Mouse (Mus musculus): ENCODE measurements around the gene Rab19. TPM values are rescaled to one million over a fixed set of nuclear protein-coding genes. Genes with fewer than 3 reads are reported as not detected.
"Not testable (repeated sequence)": the region's sequence is repeated elsewhere in the genome, so short reads cannot be mapped to it uniquely, and the experiment has no call there.

Gene Rab19
- polyA plus RNA-seq, 1 experiment from 2014 or later: 0.54 TPM

DNA sequence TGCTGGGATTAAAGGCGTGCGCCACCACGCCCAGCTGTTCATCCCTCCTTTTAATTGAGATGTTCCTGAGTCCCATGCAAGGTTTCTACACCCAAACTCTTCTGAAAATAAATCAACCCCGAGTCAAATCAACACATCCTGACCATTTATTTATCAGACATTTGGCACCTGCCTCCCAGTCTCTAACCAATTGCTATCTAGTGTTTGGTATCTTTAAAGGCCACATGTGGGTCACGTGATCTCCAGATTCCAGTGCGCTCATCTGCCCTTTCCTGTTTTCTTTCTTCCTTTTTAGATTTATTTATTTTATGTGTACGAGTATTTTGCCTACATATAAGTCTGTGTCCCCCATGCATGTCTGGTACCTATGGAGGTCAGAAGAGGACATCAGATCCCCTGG lies 42.7 kb downstream of the Rab19 start:
- Histone ChIP-seq H3K4me3 (no peak overlapping the region), H3K36me3 (no peaks in the 10 kb centered on the region), H3K27me3 (ENCODE audit: insufficient read depth, poor library complexity, severe bottlenecking) (peaks cover 19% of the 10 kb centered on the region), H3K9me3 (no peaks in the 10 kb centered on the region), H3K27ac (no peak overlapping the region), H3K4me1 (peaks cover 6% of the 10 kb centered on the region; the same call in 1 of the 2 replicates)
- WGBS: 77% methylated on average over 7 of the region's 7 CpGs
- no peak for DNase-seq (ENCODE audit: low spot score)

DNA sequence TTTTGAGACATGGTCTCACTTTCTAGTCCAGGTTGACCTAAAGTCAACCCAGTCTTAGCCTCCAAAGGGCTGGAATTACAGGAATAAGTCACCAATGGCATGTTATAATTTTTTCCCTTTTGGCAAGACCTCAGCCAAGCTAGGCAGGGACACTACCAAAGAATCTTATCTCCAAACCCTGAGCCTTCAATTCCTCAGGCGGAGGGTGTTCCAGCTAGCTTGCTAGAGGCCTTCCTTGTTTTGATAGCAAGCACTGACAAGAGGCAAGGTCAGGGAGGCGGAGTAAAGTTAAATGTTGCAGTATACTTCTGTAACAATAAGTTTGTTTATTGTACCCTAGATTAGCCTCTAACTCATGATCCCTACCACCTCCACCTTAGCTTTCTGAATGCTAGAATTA lies 44.2 kb downstream of the Rab19 start:
- 61% methylated on average over 2 of the region's 2 CpGs for WGBS
- Histone ChIP-seq H3K27ac (no peak overlapping the region), H3K36me3 (no peaks in the 10 kb centered on the region), H3K4me3 (no peak overlapping the region), H3K4me1 (peaks cover 3% of the 10 kb centered on the region; the same call in 1 of the 2 replicates), H3K9me3 (no peaks in the 10 kb centered on the region), H3K27me3 (ENCODE audit: insufficient read depth, poor library complexity, severe bottlenecking) (peaks cover 17% of the 10 kb centered on the region; the same call in 1 of the 2 replicates)
- DNase-seq (ENCODE audit: low spot score): no peak

DNA sequence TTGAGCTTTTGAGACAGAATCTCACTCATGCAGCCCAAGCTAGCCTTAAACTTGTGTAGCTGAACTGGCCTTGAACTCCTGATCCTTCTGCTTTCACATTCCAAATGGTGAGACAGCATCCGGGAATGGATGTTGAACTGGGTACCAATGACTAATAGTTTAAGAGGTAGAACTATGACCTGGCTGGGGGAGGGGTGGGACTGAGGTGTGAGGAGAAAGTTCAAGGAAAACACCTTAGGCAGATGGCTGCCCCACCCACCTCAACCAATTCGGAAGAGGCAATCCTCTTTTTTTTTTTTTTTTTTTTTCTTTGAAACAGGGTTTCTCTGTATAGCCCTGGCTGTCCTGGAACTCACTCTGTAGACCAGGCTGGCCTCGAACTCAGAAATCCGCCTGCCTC lies 45.8 kb downstream of the Rab19 start:
- H3K36me3 ChIP-seq: no peaks in the 10 kb centered on the region
- H3K4me3 ChIP-seq: no peak overlapping the region
- WGBS: 81% methylated on average over 4 of the region's 4 CpGs
- DNase-seq (ENCODE audit: low spot score): no peak
- H3K27ac ChIP-seq: no peak overlapping the region
- peaks cover 12% of the 10 kb centered on the region; the same call in 1 of the 2 replicates for H3K27me3 ChIP-seq (ENCODE audit: insufficient read depth, poor library complexity, severe bottlenecking)
- no peaks in the 10 kb centered on the region for H3K9me3 ChIP-seq
- no peaks in the 10 kb centered on the region for H3K4me1 ChIP-seq

DNA sequence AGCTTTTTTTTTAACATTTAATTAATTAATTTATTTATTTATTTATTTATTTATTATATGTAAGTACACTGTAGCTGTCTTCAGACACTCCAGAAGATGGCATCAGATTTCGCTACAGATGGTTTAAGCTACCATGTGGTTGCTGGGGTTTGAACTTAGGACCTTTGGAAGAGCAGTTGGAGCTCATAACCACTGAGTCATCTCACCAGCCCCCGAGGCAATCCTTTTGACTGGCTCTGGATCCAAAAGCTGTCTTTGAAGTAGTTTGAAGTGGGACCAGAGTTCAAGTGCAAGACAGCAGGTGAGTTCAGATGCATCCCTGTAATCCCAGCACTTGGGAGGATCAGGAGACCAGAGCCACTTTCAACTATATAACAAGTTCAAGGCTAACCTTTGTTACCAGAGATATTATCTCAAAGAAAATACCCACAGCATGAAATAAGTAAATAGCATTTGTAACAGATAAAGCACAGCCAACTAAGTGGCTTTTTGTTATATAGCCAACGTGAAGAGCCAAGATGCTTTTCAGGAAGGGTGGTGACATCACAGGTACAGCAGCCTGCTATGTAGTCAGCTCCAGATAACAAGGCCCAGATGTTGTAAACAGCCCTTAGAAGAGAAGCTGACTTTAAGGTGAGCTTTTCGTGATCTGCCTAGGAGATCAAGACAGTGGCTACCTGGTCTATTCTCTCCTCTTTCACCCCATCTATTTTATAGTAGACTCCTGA lies 46.5 kb downstream of the Rab19 start:
- no peaks in the 10 kb centered on the region for H3K9me3 ChIP-seq
- 68% methylated on average over 4 of the region's 4 CpGs for WGBS

DNA sequence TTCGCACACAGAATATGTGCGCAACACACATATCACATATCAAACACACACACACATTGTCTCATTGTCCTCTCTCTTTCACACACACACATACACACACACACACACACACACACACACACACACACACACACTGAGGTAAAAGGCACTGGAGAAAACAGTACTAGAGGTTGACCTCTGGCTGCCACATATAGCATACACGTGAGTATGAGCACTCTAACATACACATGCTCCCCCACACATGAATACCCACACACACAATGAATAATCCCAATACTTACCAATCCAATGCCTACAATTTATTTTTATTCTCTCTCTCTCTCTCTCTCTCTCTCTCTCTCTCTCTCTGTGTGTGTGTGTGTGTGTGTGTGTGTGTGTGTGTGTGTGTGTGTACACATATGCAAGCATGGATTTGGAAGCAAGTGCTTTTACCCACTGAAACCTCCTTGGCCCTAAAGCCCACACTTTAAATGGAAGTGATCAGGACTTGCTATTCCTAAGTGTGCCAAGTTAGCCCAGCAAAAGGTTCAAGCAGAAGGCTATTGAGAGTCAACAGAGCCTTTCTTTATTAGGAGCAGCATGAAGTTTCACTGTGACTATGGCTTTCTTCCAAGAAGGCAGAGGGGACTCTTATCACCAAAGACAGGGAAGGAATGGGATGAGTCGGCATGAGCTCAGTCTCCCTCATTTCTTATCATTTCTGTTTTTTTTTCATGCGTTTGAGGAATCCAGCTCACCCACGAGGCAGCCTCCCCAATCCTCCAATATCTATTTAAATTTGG lies 48.2 kb downstream of the Rab19 start:
- no peaks in the 10 kb centered on the region for H3K36me3 ChIP-seq
- WGBS: 56% methylated on average over 6 of the region's 6 CpGs
- no peak overlapping the region for H3K4me3 ChIP-seq
- 0 out of 2 replicates have a peak overlapping the region, but pooled peaks have one; percentile 22 for H3K27ac ChIP-seq
- H3K27me3 ChIP-seq (ENCODE audit: insufficient read depth, poor library complexity, severe bottlenecking): no peaks in the 10 kb centered on the region
- H3K9me3 ChIP-seq: no peaks in the 10 kb centered on the region
- DNase-seq (ENCODE audit: low spot score): no peak
- no peaks in the 10 kb centered on the region for H3K4me1 ChIP-seq

More for the DNA sequence above, 46.5 kb downstream of the Rab19 start:
- no peak overlapping the region for H3K4me3 ChIP-seq
- no peak overlapping the region for H3K27ac ChIP-seq
- H3K36me3 ChIP-seq: no peaks in the 10 kb centered on the region
- DNase-seq (ENCODE audit: low spot score): no peak
- H3K27me3 ChIP-seq (ENCODE audit: insufficient read depth, poor library complexity, severe bottlenecking): 0 out of 2 replicates have a peak, but pooled peaks cover 8% of the 10 kb centered on the region
- H3K4me1 ChIP-seq: no peaks in the 10 kb centered on the region

DNA sequence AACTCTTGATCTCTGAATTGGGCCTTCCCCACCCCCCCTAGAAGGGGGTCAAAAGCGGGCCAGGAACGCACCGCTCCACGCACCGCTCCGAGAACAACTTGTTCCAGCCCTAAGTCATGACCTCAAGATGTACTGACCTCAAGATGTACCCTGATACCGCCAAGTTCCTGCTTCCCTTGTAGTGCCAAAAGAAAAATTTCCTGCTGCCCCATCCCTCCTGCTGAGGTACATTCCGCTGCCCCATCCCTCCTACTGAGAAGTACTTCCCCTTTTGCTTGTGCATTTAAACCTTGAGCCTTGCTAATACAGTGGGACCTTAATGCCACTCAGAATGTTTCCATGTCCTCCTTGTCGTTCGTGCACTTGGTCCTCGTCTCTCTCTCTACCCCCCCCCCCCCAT lies 49.7 kb downstream of the Rab19 start:
- WGBS: 71% methylated on average over 11 of the region's 11 CpGs
- no peaks in the 10 kb centered on the region for H3K4me1 ChIP-seq
- H3K9me3 ChIP-seq: no peaks in the 10 kb centered on the region
- no peak overlapping the region for H3K27ac ChIP-seq
- H3K27me3 ChIP-seq (ENCODE audit: insufficient read depth, poor library complexity, severe bottlenecking): no peaks in the 10 kb centered on the region
- no peak for DNase-seq (ENCODE audit: low spot score)
- H3K4me3 ChIP-seq: no peak overlapping the region
- no peaks in the 10 kb centered on the region for H3K36me3 ChIP-seq

DNA sequence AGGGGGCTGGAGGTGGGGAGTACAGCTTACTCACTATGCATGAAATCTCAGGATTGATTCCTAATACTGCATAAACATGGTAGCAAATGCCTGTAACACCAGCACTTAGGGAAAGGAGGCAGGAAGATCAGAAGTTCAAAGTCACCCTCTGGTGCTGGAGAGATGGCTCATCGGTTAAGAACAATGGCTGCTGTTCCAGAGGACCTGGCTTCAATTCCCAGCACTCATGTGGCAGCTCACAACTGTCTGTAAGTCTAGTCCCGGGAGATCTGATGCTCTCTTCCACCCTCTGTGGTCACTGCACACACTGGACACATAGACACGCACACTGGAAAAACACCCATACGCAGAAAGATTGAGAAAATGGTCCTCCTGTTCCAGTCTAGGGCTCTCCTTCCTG lies 52.2 kb downstream of the Rab19 start:
- Histone ChIP-seq H3K36me3 (no peaks in the 10 kb centered on the region), H3K9me3 (no peaks in the 10 kb centered on the region), H3K4me1 (no peaks in the 10 kb centered on the region), H3K27me3 (ENCODE audit: insufficient read depth, poor library complexity, severe bottlenecking) (no peaks in the 10 kb centered on the region), H3K27ac (no peak overlapping the region), H3K4me3 (no peak overlapping the region)
- no peak for DNase-seq (ENCODE audit: low spot score)
- WGBS: 91% methylated on average over 4 of the region's 4 CpGs

DNA sequence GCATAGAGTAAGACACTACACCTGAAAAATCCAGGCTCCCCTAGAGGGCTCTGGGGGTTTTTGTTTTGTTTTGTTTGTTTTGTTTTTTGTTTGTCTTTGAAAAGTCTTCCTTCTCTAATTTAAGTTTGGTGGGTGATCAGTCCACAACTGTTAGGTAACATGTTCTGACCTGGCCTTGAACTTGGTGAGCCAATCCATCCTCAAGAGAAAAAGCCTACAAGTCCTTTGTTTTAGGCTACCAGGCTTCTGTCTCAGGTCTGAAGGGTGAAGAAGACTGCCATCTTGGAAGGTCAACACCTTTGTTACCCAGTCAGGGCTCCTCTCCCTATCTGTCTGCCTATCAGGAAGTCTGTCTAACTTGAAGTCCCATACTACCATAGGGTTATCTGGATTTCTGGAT lies 52.7 kb downstream of the Rab19 start:
- H3K27me3 ChIP-seq (ENCODE audit: insufficient read depth, poor library complexity, severe bottlenecking): no peaks in the 10 kb centered on the region
- H3K27ac ChIP-seq: no peak overlapping the region
- no peaks in the 10 kb centered on the region for H3K36me3 ChIP-seq
- no peak overlapping the region for H3K4me3 ChIP-seq
- no peaks in the 10 kb centered on the region for H3K4me1 ChIP-seq
- DNase-seq (ENCODE audit: low spot score): no peak
- no peaks in the 10 kb centered on the region for H3K9me3 ChIP-seq

DNA sequence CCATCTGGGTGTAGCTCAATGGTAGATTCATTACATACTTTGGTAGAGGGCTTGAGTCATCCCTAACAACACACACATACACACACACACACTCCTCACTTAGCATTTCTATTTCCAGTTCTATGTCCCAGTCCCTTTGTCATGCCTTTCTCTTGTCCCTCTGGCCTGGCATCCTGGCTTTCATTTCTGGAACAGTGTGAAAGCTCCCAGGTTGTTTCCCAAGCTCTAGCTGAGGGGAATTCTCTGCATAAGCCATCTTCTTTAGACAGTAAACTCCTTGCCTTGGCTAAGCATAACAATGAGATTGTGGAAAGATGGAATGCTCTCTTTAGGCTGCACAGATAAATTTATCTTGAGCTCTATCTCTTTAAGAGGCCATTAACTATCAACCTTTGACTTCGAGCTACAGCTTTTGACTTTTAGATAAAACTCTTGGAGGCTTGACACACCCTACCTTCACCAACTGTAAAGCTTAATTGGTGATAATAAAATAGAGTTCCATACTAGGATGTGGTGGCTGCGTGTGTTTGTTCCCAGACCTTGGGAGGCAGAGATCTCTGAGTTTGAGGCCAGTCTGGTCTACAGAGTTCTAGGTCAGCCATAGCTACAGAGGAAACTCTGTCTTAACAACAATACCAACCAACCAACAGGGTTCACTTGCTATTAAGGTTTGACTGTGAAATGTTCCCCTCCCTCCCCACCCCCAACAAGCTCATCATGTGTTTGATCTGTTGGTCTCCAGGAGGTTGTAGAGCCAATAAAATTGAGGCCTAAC lies 53.3 kb downstream of the Rab19 start:
- 62% methylated on average over 2 of the region's 2 CpGs for WGBS
- Histone ChIP-seq H3K4me1 (no peaks in the 10 kb centered on the region), H3K9me3 (no peaks in the 10 kb centered on the region), H3K27ac (no peak overlapping the region), H3K27me3 (ENCODE audit: insufficient read depth, poor library complexity, severe bottlenecking) (no peaks in the 10 kb centered on the region), H3K4me3 (no peak overlapping the region), H3K36me3 (no peaks in the 10 kb centered on the region)
- DNase-seq (ENCODE audit: low spot score): no peak

DNA sequence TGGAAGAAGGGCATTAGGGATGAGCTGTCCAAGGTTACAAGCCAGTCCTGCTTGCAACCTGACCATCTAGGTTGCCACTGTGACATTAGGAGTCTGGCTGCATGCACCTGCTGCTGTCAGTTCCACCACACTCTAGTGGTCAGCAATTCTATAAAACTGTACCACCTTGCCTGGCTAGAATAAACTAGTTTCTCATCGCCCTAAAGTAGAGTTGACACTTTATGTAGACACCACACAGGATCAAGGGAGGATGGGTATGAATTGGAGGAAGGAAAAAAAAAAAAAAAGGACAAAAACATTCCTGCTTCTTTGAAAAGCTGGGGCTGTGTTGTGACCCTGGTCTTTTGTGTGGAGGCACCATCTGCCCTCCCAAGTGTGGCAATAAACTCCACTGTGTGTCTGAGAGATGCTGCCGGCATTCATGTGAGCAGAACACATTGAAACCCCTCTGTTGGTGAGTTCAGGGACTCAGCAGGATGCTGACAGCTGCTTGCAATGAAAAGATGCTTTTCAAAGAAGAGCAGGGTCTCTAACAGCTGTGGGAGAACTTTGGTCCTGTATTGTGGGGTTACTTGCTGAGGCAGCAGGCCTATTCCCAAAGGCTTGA lies 54.0 kb downstream of the Rab19 start:
- H3K4me1 ChIP-seq: no peaks in the 10 kb centered on the region

DNA sequence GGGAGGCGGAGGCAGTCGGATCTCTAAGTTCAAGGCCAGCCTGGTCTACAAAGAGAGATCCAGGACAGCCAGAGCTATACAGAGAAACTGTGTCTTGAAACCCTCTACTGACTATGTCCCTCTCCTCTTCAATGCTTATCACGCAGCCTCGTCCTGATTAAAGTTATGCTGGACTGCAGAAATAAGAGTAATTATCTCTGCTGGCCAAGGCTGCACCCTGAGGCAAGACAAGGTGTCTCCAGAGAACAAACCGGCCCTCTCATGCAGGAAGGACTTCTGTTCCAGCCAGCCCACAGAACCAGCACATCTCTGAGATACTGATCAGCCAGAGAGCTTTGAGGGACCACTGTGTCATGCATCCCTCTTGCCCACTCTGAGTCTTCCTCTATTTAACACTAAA lies 54.9 kb downstream of the Rab19 start:
- Histone ChIP-seq H3K36me3 (no peaks in the 10 kb centered on the region), H3K4me1 (no peaks in the 10 kb centered on the region), H3K27ac (no peak overlapping the region), H3K9me3 (no peaks in the 10 kb centered on the region), H3K4me3 (no peak overlapping the region), H3K27me3 (ENCODE audit: insufficient read depth, poor library complexity, severe bottlenecking) (no peaks in the 10 kb centered on the region)
- no peak for DNase-seq (ENCODE audit: low spot score)
- WGBS: 82% methylated on average over 5 of the region's 5 CpGs

More for the DNA sequence above, 54.0 kb downstream of the Rab19 start:
- no peak for DNase-seq (ENCODE audit: low spot score)
- H3K27ac ChIP-seq: no peak overlapping the region
- H3K36me3 ChIP-seq: no peaks in the 10 kb centered on the region
- H3K4me3 ChIP-seq: no peak overlapping the region
- no peaks in the 10 kb centered on the region for H3K9me3 ChIP-seq
- no peaks in the 10 kb centered on the region for H3K27me3 ChIP-seq (ENCODE audit: insufficient read depth, poor library complexity, severe bottlenecking)
- 74% methylated on average over 2 of the region's 2 CpGs for WGBS

DNA sequence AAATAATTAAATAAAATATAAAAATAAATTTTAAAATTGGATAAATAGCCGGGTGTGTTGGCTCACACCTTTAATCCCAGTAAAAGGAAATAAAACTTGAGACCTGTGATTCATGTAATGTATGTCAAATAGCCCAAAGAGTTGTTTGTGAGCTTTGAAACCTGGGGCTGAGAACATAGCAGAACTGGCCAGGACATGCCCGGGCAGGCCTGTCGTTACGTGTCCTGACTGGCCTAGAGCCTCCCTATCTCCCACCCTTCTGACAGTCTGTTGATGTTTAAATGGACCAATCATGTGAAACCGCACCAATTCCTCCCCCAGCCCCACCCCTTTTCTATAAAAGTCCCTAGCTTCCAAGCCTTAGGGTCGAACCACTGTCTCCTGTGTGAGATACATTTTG lies 56.5 kb downstream of the Rab19 start:
- WGBS: 88% methylated on average over 6 of the region's 6 CpGs

More for the DNA sequence above, 56.5 kb downstream of the Rab19 start:
- H3K36me3 ChIP-seq; H3K9me3 ChIP-seq; DNase-seq (ENCODE audit: low spot score); H3K4me1 ChIP-seq; H3K27me3 ChIP-seq (ENCODE audit: insufficient read depth, poor library complexity, severe bottlenecking); H3K4me3 ChIP-seq; H3K27ac ChIP-seq: not testable (repeated sequence)
